ENCODE assay signal across 28 mouse cellular contexts in the genomic region with DNA sequence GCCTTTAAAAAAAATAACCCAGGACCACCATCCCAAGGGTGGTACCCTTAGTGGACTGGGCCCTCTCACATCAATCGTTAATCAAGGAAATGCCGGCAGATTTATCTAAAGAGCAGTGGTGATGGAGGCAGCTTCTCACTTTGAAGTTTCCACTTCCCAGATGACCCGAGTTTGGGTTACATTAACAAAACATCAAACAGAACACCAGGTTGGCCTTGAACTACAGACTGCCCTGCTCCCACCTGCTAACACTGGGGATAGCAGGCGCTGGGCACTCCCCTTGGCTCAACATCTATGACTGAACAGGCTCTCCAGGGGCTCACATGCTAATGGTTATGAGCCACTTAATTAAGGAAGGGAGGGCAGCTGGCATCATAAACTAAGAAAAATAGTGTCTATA.
"Had no signal": no experiment of that assay in that cellular context is flagged by ENCODE, and none has a peak within 500 bp of the region (broad histone marks: within the 10 kb centered on the region; RNA-seq: fewer than 3 reads in every experiment).

No protein-coding gene starts in this region.

- H3K4me3 ChIP-seq: left cerebral cortex, adult 2 months; limb, embryonic 10.5 days; limb, embryonic 12.5 days; limb, embryonic 13.5 days; limb, embryonic 15.5 days; liver, embryonic 12.5 days; liver, embryonic 13.5 days; liver, embryonic 15.5 days; lung, embryonic 15.5 days; megakaryocyte, embryonic 14.5 days; midbrain, embryonic 10.5 days; midbrain, embryonic 12.5 days; midbrain, embryonic 13.5 days; midbrain, embryonic 15.5 days; myocyte; neural tube, embryonic 12.5 days had no signal

- DNase-seq: left cerebral cortex, postnatal 4 days; liver, embryonic 13.5 days; liver, postnatal 0 days; lung, adult 18-20 months; lung, adult 2 months; lung, embryonic 14.5 days; lung, postnatal 10 days; lung, postnatal 14 days; lung, postnatal 36 days; lung, postnatal 4 days; midbrain, embryonic 14.5 days had no signal

- H3K9ac ChIP-seq: limb, embryonic 12.5 days; limb, embryonic 13.5 days; limb, embryonic 15.5 days; liver, embryonic 12.5 days; liver, embryonic 13.5 days; liver, embryonic 14.5 days; liver, embryonic 15.5 days; liver, postnatal 0 days; lung, embryonic 14.5 days; lung, embryonic 15.5 days; midbrain, embryonic 12.5 days; midbrain, embryonic 13.5 days; midbrain, embryonic 15.5 days; neural tube, embryonic 12.5 days had no signal

- H3K27ac ChIP-seq: left cerebral cortex, adult 2 months; limb, embryonic 10.5 days; limb, embryonic 12.5 days; limb, embryonic 13.5 days; limb, embryonic 15.5 days; liver, embryonic 12.5 days; liver, embryonic 13.5 days; liver, embryonic 14.5 days; liver, embryonic 15.5 days; lung, embryonic 15.5 days; macrophage; midbrain, embryonic 10.5 days; midbrain, embryonic 12.5 days; midbrain, embryonic 13.5 days; midbrain, embryonic 15.5 days; neural tube, embryonic 12.5 days had no signal

- H3K4me1 ChIP-seq: limb, embryonic 10.5 days; limb, embryonic 12.5 days; limb, embryonic 13.5 days; limb, embryonic 15.5 days; lung, embryonic 15.5 days; midbrain, embryonic 10.5 days; midbrain, embryonic 12.5 days; midbrain, embryonic 13.5 days; midbrain, embryonic 15.5 days; neural tube, embryonic 12.5 days had no signal

- H3K27me3 ChIP-seq: limb, embryonic 12.5 days; limb, embryonic 13.5 days; limb, embryonic 15.5 days; liver, embryonic 12.5 days; liver, embryonic 13.5 days; lung, embryonic 15.5 days; midbrain, embryonic 12.5 days; midbrain, embryonic 13.5 days; midbrain, embryonic 15.5 days; neural tube, embryonic 12.5 days had no signal

- H3K36me3 ChIP-seq: limb, embryonic 10.5 days; limb, embryonic 12.5 days; limb, embryonic 13.5 days; limb, embryonic 15.5 days; liver, embryonic 12.5 days; liver, embryonic 13.5 days; liver, embryonic 15.5 days; lung, embryonic 15.5 days; midbrain, embryonic 10.5 days; midbrain, embryonic 12.5 days; midbrain, embryonic 13.5 days; midbrain, embryonic 15.5 days; neural tube, embryonic 12.5 days had no signal
